Mouse (Mus musculus): ENCODE measurements at regions not wholly inside any gene's neighbourhood (a gene's known extent, or its start where the extent isn't known, plus 50 kb on each side); places are given as distances from the start of the nearest gene placed in this dataset.

GRCm38 (mm10) chr15:31911978-31912377 is 265.1 kb upstream of the Tas2r119 start:
- TF ChIP-seq POLR2A (IDR thresholded peaks at IDR 0.05; ENCODE audit: control insufficient read depth in 1 of 2, insufficient read depth in 1 of 2, low read depth in 1 of 2, low read length in 2 of 2, poor library complexity in 1 of 2) (no peak), MXI1 (IDR thresholded peaks at IDR 0.05; ENCODE audit: low read depth, low read length) (no peak), POLR2AphosphoS2 (IDR thresholded peaks at IDR 0.05; ENCODE audit: low read length) (no peak), MAX (IDR thresholded peaks at IDR 0.05; ENCODE audit: low read length) (no peak)
